Mouse (Mus musculus) lung, embryonic 14.5 days (tissue): ENCODE data around the gene Btbd1. TPM values are rescaled to one million over a fixed set of nuclear protein-coding genes. Genes with fewer than 3 reads are reported as not detected.
"Not testable (repeated sequence)": the region's sequence is repeated elsewhere in the genome, so short reads cannot be mapped to it uniquely, and the experiment has no call there.

ENCODE experiments used
- ATAC-seq: fragments of 200-750 bp; cut with Nextera tagmentation; 2 replicates; pipeline ENCODE4 v1.8.0; 2017; ENCODE audit warnings: mild to moderate bottlenecking, moderate TSS enrichment, moderate library complexity; ENCODE audit not compliant: insufficient read depth
- DNase-seq: peaks from one replicate; pipeline ENCODE4 v3.0.0-alpha.2; 2015
- H3K27ac ChIP-seq: fragments of 300-500 bp; sonication (generic); 2 replicates; pipeline ENCODE4 v1.5.1; 2014; ENCODE audit warnings: low read depth, mild to moderate bottlenecking, moderate library complexity
- H3K27me3 ChIP-seq: fragments of 300-500 bp; sonication (generic); 2 replicates; pipeline ENCODE4 v1.6.1; 2014; ENCODE audit warnings: low read length, control low read depth; ENCODE audit not compliant: insufficient read depth
- H3K36me3 ChIP-seq: fragments of 300-500 bp; sonication (generic); 2 replicates; pipeline ENCODE4 v1.6.1; 2014; ENCODE audit warnings: control low read depth; ENCODE audit not compliant: insufficient read depth
- H3K4me1 ChIP-seq: fragments of 300-500 bp; sonication (generic); 2 replicates; pipeline ENCODE4 v1.6.1; 2014; ENCODE audit warnings: antibody characterized with exemption, control low read depth; ENCODE audit not compliant: insufficient read depth
- H3K4me2 ChIP-seq: fragments of 300-500 bp; sonication (generic); 2 replicates; pipeline ENCODE4 v1.6.1; 2014; ENCODE audit warnings: mild to moderate bottlenecking
- H3K4me3 ChIP-seq: fragments of 300-500 bp; sonication (generic); 2 replicates; pipeline ENCODE4 v1.5.1; 2014; ENCODE audit warnings: low read depth, low read length
- H3K9ac ChIP-seq: fragments of 300-500 bp; sonication (generic); 2 replicates; pipeline ENCODE4 v1.6.1; 2014
- H3K9me3 ChIP-seq: fragments of 300-500 bp; sonication (generic); 2 replicates; pipeline ENCODE4 v1.6.1; 2016; ENCODE audit warnings: low read depth, low read length, control low read depth
- CTCF ChIP-seq: IDR thresholded peaks from 2 replicates; pipeline ENCODE4 v1.5.1; 2016; ENCODE audit warnings: antibody characterized with exemption, low read depth
- WGBS: fragments of 180-500 bp; shearing (Covaris S2); extraction: QIAGEN DNeasy Blood & Tissue Kit; methylation state at CpG from one replicate; pipeline ENCODE4 v1.1.7; 2014; 5-methylcytosine and 5-hydroxymethylcytosine counted together
- polyA plus RNA-seq: library from polyadenylated mRNA; unstranded; fragments of >200 nt; fragmentation: Nextera tagmentation; extraction: Ambion mirVana; gene quantifications from 2 replicates; pipeline ENCODE4 v1.2.1, GENCODE M21; 2014

The Btbd1 gene
- polyA plus RNA-seq, 1 experiment from 2014 or later = 92.3 TPM

GRCm38 (mm10) chr7:81842998-81843397, 13.8 kb upstream of the Btbd1 start:
- Histone ChIP-seq H3K27me3 (no peaks in the 10 kb centered on the region), H3K4me1 (no peaks in the 10 kb centered on the region), H3K4me2 (no peak overlapping the region), H3K4me3 (no peak overlapping the region), H3K9me3 (no peaks in the 10 kb centered on the region), H3K27ac (no peak overlapping the region), H3K36me3 (no peaks in the 10 kb centered on the region), H3K9ac (no peak overlapping the region)
- WGBS = 48% methylated on average over 1 of the region's 1 CpGs
- DNase-seq (no peak), ATAC-seq (no peak)
- no peak for TF ChIP-seq CTCF

GRCm38 (mm10) chr7:81842141-81842540, 12.9 kb upstream of the Btbd1 start:
- no peak overlapping the region for H3K27ac ChIP-seq
- H3K27me3 ChIP-seq = no peaks in the 10 kb centered on the region
- H3K9me3 ChIP-seq = no peaks in the 10 kb centered on the region
- DNase-seq = no peak
- H3K4me2 ChIP-seq = no peak overlapping the region
- no peak overlapping the region for H3K9ac ChIP-seq
- no peak overlapping the region for H3K4me3 ChIP-seq
- no peaks in the 10 kb centered on the region for H3K36me3 ChIP-seq
- WGBS = 71% methylated on average over 7 of the region's 7 CpGs
- TF ChIP-seq CTCF = no peak
- no peak for ATAC-seq
- no peaks in the 10 kb centered on the region for H3K4me1 ChIP-seq

- H3K4me2 ChIP-seq = no peak overlapping the region
- no peak for TF ChIP-seq CTCF
- no peaks in the 10 kb centered on the region for H3K36me3 ChIP-seq
- no peaks in the 10 kb centered on the region for H3K9me3 ChIP-seq
- H3K27me3 ChIP-seq = no peaks in the 10 kb centered on the region
- no peak overlapping the region for H3K9ac ChIP-seq
- no peak overlapping the region for H3K4me3 ChIP-seq
- no peak overlapping the region for H3K27ac ChIP-seq
- no peaks in the 10 kb centered on the region for H3K4me1 ChIP-seq
- 69% methylated on average over 6 of the region's 6 CpGs for WGBS
- DNase-seq = no peak
- no peak for ATAC-seq
Measured at GRCm38 (mm10) chr7:81841439-81841838, 12.2 kb upstream of the Btbd1 start.

- Histone ChIP-seq H3K27ac (no peak overlapping the region), H3K9me3 (no peaks in the 10 kb centered on the region), H3K4me1 (no peaks in the 10 kb centered on the region), H3K27me3 (no peaks in the 10 kb centered on the region), H3K4me3 (no peak overlapping the region), H3K9ac (no peak overlapping the region), H3K36me3 (no peaks in the 10 kb centered on the region), H3K4me2 (no peak overlapping the region)
- no peak for DNase-seq
- WGBS = 64% methylated on average over 7 of the region's 7 CpGs
- no peak for TF ChIP-seq CTCF
- no peak for ATAC-seq
Measured at GRCm38 (mm10) chr7:81840661-81841181, 11.5 kb upstream of the Btbd1 start.

- ATAC-seq (no peak), DNase-seq (no peak)
- H3K9ac ChIP-seq = no peak overlapping the region
- H3K9me3 ChIP-seq = no peaks in the 10 kb centered on the region
- no peak for TF ChIP-seq CTCF
- no peaks in the 10 kb centered on the region for H3K36me3 ChIP-seq
- H3K27ac ChIP-seq = no peak overlapping the region
- no peak overlapping the region for H3K4me3 ChIP-seq
- 52% methylated on average over 6 of the region's 6 CpGs for WGBS
- no peak overlapping the region for H3K4me2 ChIP-seq
- no peaks in the 10 kb centered on the region for H3K4me1 ChIP-seq
- H3K27me3 ChIP-seq = no peaks in the 10 kb centered on the region
Measured at GRCm38 (mm10) chr7:81839746-81840145, 10.5 kb upstream of the Btbd1 start.

- DNase-seq, H3K27me3 ChIP-seq, H3K36me3 ChIP-seq, H3K9ac ChIP-seq, H3K4me2 ChIP-seq, H3K4me3 ChIP-seq, ATAC-seq, H3K4me1 ChIP-seq, H3K9me3 ChIP-seq, H3K27ac ChIP-seq: not testable (repeated sequence)
- 80% methylated on average over 5 of the region's 5 CpGs for WGBS
Measured at GRCm38 (mm10) chr7:81837771-81838170, 8.5 kb upstream of the Btbd1 start.

- no peak for ATAC-seq
- no peaks in the 10 kb centered on the region for H3K4me1 ChIP-seq
- no peak for TF ChIP-seq CTCF
- no peak overlapping the region for H3K4me3 ChIP-seq
- H3K9ac ChIP-seq = no peak overlapping the region
- H3K36me3 ChIP-seq = no peaks in the 10 kb centered on the region
- H3K4me2 ChIP-seq = no peak overlapping the region
- no peaks in the 10 kb centered on the region for H3K27me3 ChIP-seq
- no peak overlapping the region for H3K27ac ChIP-seq
- 86% methylated on average over 5 of the region's 5 CpGs for WGBS
- no peak for DNase-seq
- no peaks in the 10 kb centered on the region for H3K9me3 ChIP-seq
Measured at GRCm38 (mm10) chr7:81835430-81835829, 6.2 kb upstream of the Btbd1 start.

GRCm38 (mm10) chr7:81834847-81835246, 5.6 kb upstream of the Btbd1 start:
- no peak overlapping the region for H3K27ac ChIP-seq

More at GRCm38 (mm10) chr7:81834847-81835246, 5.6 kb upstream of the Btbd1 start:
- H3K27me3 ChIP-seq = no peaks in the 10 kb centered on the region
- no peak overlapping the region for H3K4me3 ChIP-seq
- H3K36me3 ChIP-seq = no peaks in the 10 kb centered on the region
- no peak for TF ChIP-seq CTCF
- no peaks in the 10 kb centered on the region for H3K9me3 ChIP-seq
- no peak overlapping the region for H3K9ac ChIP-seq
- ATAC-seq = no peak
- no peaks in the 10 kb centered on the region for H3K4me1 ChIP-seq
- DNase-seq = no peak
- no peak overlapping the region for H3K4me2 ChIP-seq
